Mouse (Mus musculus) effector memory CD4-positive, alpha-beta T cell, adult 5 months (primary cell): Measurements from ENCODE around the gene Olfr1047. TPM values are rescaled to one million over a fixed set of nuclear protein-coding genes. Genes with fewer than 3 reads are reported as not detected.

ENCODE experiments used
- polyA plus RNA-seq: library from polyadenylated mRNA; unstranded; fragments of 100-300 nt; shearing (Covaris generic); gene quantifications from one replicate; pipeline ENCODE4 v1.2.1, GENCODE M21; 2017

Gene Olfr1047
- polyA plus RNA-seq = not detected

DNA sequence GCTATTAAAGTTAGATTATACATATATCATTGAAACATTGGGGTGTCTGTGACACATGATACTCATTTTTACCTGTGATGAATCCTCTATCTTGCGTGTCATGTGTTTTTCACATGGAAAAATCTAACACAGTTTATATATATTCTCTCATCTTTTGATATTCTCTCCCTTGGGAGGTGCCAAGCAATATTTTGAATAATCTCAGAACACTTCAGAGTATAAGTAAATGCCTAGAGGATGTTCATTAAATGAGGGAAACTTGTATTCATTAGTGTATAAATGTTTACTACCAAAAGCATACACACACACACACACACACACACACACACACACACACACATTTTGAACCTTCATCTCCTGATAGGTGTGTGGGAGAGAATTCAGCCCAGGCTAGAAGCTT is at the start of gene Olfr1047:
Olfr1047 (minus strand) TSS at position 101 of the 400 bp plus-strand sequence.

DNA sequence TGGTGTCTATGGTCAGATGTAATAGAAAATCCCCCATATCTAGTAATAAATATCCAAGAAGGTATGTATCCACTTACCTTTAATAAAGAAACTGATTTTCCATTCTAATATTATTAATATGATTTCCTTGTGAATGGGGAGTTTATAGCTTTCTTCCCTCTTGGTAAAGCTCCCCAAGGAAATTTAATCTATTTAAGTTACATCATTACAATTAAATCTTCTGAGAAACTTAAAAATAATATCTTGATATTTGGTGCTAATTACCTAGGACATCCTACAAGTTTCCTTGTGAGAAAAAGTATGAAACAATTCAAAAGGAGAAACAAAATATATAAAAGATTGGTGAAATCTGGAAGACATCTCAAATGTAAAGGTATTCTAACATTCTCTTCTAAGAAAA is 47.8 kb upstream of the Olfr1047 start, which contains the start of gene Olfr1051:
Olfr1051 (minus strand) TSS at position 101 of the 400 bp plus-strand sequence.

GRCm38 (mm10) chr2:86258228-86258627 is 27.0 kb upstream of the Olfr1047 start, which contains the start of gene Olfr1049:
Gene Olfr1049 (minus strand): TSS chr2:86258328.

DNA sequence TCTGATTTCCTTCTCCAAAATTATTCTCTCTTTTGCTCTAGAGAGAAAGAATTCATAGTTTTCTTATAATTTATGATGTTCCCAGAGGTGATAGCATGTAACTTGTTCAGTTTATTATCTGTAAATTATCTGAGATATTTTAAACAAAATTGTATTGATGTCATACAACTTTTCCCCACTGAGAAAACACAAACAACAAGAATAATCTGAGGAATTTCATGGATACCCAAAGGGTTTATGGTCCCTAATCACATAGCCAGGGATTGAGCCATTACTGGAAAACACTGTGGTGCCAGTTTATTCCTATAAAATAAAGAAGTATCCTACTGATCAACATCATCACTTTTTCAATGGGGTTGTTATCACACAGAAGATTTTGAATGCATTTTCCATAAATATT is 9.0 kb upstream of the Olfr1047 start, which contains the start of gene Olfr1048:
Olfr1048 (minus strand) TSS at position 101 of the 400 bp plus-strand sequence.

GRCm38 (mm10) chr2:86219214-86219613 is 12.0 kb downstream of the Olfr1047 start, which contains the start of gene Olfr1046:
Gene Olfr1046 (minus strand): TSS chr2:86219314.

GRCm38 (mm10) chr2:86202909-86203308 is 28.3 kb downstream of the Olfr1047 start, which contains the start of gene Olfr1045:
Gene Olfr1045 (minus strand): TSS chr2:86203009.

GRCm38 (mm10) chr2:86185583-86185982 is 45.6 kb downstream of the Olfr1047 start, which contains the start of gene Olfr52:
Gene Olfr52 (minus strand): TSS chr2:86185683.

GRCm38 (mm10) chr2:86177720-86178119 is 53.5 kb downstream of the Olfr1047 start, which contains the start of gene Olfr1044:
Gene Olfr1044 (minus strand): TSS chr2:86177820.

Other genes starting within 250 kb of the Olfr1047 start
- not detected for gene Olfr1031, start 241.1 kb downstream of the Olfr1047 start, polyA plus RNA-seq
- gene Olfr1032, start 225.9 kb downstream of the Olfr1047 start, polyA plus RNA-seq = not detected
- gene Olfr1033, start 210.8 kb downstream of the Olfr1047 start, polyA plus RNA-seq = 11.3 TPM
- not detected for gene Olfr1034, start 185.5 kb downstream of the Olfr1047 start, polyA plus RNA-seq
- gene Olfr1036, start 157.4 kb downstream of the Olfr1047 start, polyA plus RNA-seq = not detected
- gene Olfr1037, start 144.0 kb downstream of the Olfr1047 start, polyA plus RNA-seq = not detected
- gene Olfr1039, start 95.5 kb downstream of the Olfr1047 start, polyA plus RNA-seq = not detected
- not detected for gene Olfr1040, start 84.7 kb downstream of the Olfr1047 start, polyA plus RNA-seq
- gene Olfr1042, start 69.6 kb downstream of the Olfr1047 start, polyA plus RNA-seq = 0.14 TPM
- not detected for gene Olfr1043, start 63.9 kb downstream of the Olfr1047 start, polyA plus RNA-seq
- gene Olfr1044, start 53.6 kb downstream of the Olfr1047 start, polyA plus RNA-seq = not detected
- gene Olfr52, start 45.7 kb downstream of the Olfr1047 start, polyA plus RNA-seq = not detected
- 0.12 TPM for gene Olfr1045, start 28.4 kb downstream of the Olfr1047 start, polyA plus RNA-seq
- not detected for gene Olfr1046, start 12.1 kb downstream of the Olfr1047 start, polyA plus RNA-seq
- 0.20 TPM for gene Olfr1048, start 8.9 kb upstream of the Olfr1047 start, polyA plus RNA-seq
- not detected for gene Olfr1049, start 26.9 kb upstream of the Olfr1047 start, polyA plus RNA-seq
- gene Olfr1051, start 47.7 kb upstream of the Olfr1047 start, polyA plus RNA-seq = not detected
- gene Olfr1052, start 61.1 kb upstream of the Olfr1047 start, polyA plus RNA-seq = not detected
- not detected for gene Olfr1053, start 83.9 kb upstream of the Olfr1047 start, polyA plus RNA-seq
- gene Olfr1054, start 104.0 kb upstream of the Olfr1047 start, polyA plus RNA-seq = not detected
- gene Olfr1055, start 118.9 kb upstream of the Olfr1047 start, polyA plus RNA-seq = not detected
- gene Olfr1056, start 131.1 kb upstream of the Olfr1047 start, polyA plus RNA-seq = not detected
- gene Olfr1057, start 147.0 kb upstream of the Olfr1047 start, polyA plus RNA-seq = not detected
- gene Olfr1058, start 157.2 kb upstream of the Olfr1047 start, polyA plus RNA-seq = not detected
- gene Olfr1061, start 182.6 kb upstream of the Olfr1047 start, polyA plus RNA-seq = not detected
- not detected for gene Olfr1062, start 195.3 kb upstream of the Olfr1047 start, polyA plus RNA-seq
- not detected for gene Olfr1065, start 219.2 kb upstream of the Olfr1047 start, polyA plus RNA-seq
- not detected for gene Olfr1066, start 224.9 kb upstream of the Olfr1047 start, polyA plus RNA-seq